Mouse (Mus musculus) spleen, adult 2 months (tissue): ENCODE measurements at regions not wholly inside any gene's neighbourhood (a gene's known extent, or its start where the extent isn't known, plus 50 kb on each side); places are given as distances from the start of the nearest gene placed in this dataset.

Source experiments
- CTCF ChIP-seq: fragments of 200-500 bp; IDR thresholded peaks from 2 replicates; pipeline ENCODE4 v1.5.1; 2011; ENCODE audit warnings: mild to moderate bottlenecking, inconsistent platforms; ENCODE audit not compliant: insufficient read depth, insufficient read length, insufficient replicate concordance; ENCODE audit errors: extremely low read depth
- POLR2A ChIP-seq: fragments of 200-500 bp; IDR thresholded peaks from 2 replicates; pipeline ENCODE4 v1.6.1; 2011; ENCODE audit warnings: low read depth, low read length, inconsistent platforms

DNA sequence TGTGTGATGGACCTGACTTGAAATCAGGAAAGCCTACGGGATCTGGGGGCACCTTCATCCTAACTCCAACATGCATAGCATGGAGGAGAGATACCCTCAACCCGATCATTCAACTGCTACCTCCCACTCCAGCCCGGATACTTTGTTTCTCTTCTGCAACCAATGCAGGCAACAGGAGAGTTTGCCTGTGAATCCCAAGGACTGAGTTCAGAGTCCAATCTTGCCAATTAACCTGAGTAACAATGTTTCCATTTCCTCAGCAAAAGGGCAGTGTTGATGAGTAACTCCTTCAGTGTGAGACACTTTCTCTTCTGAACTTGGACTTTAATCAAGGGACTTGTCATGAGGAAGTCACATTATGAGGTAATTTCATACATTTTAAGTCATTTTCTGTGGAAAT, 129.1 kb upstream of the Gdf10 start:
- TF ChIP-seq CTCF (no peak), POLR2A (no peak)
